Mouse (Mus musculus) MEL (cell line): Measurements from ENCODE around the gene Lbr. TPM values are rescaled to one million over a fixed set of nuclear protein-coding genes. Genes with fewer than 3 reads are reported as not detected.
A peak's percentile ranks its signal among the peaks of the same experiment; 100 is the strongest.

ENCODE experiments used
- DNase-seq: peaks from one replicate; pipeline ENCODE4 v3.0.0; 2011; ENCODE audit warnings: low read depth, low spot score
- H3K27ac ChIP-seq: 2 replicates; pipeline ENCODE4 v1.5.1; 2012; ENCODE audit warnings: low read depth, mild to moderate bottlenecking, control low read depth, low read length, moderate library complexity; ENCODE audit not compliant: control insufficient read depth
- H3K27me3 ChIP-seq, 2 experiments: fragments of 150-350 bp in 1 of 2; sonication (generic) in 1 of 2; 2 replicates each; pipeline ENCODE4 v1.6.1; 2012; ENCODE audit warnings: low read length in 2 of 2, mild to moderate bottlenecking in 2 of 2, improper control_type of control experiment in 1 of 2, moderate library complexity in 1 of 2; ENCODE audit not compliant: insufficient read depth in 2 of 2, control insufficient read depth in 1 of 2
- H3K36me3 ChIP-seq, 2 experiments: 2 replicates each; pipeline ENCODE4 v1.6.1; 2012 to 2014; ENCODE audit warnings: low read length in 2 of 2, improper control_type of control experiment in 1 of 2, inconsistent platforms in 1 of 2, mild to moderate bottlenecking in 1 of 2; ENCODE audit not compliant: insufficient read depth in 2 of 2, control insufficient read depth in 1 of 2
- H3K4me1 ChIP-seq, 2 experiments: fragments of 150-350 bp in 1 of 2; sonication (generic) in 1 of 2; 2 replicates each; pipeline ENCODE4 v1.6.1; 2012; ENCODE audit warnings: low read length in 2 of 2, improper control_type of control experiment in 1 of 2, mild to moderate bottlenecking in 1 of 2; ENCODE audit not compliant: insufficient read depth in 2 of 2, control insufficient read depth in 1 of 2
- H3K4me3 ChIP-seq, 2 experiments: fragments of 150-350 bp in 1 of 2; sonication (generic) in 1 of 2; 2 replicates each; pipeline ENCODE4 v1.5.1; 2012; ENCODE audit warnings: low read depth in 2 of 2, low read length in 2 of 2, mild to moderate bottlenecking in 2 of 2, moderate library complexity in 2 of 2, control low read depth in 1 of 2, improper control_type of control experiment in 1 of 2; ENCODE audit not compliant: control insufficient read depth in 1 of 2, insufficient read depth in 1 of 2
- H3K79me2 ChIP-seq: 2 replicates; pipeline ENCODE4 v1.6.1; 2012; ENCODE audit warnings: mild to moderate bottlenecking, low read length, moderate library complexity; ENCODE audit not compliant: control insufficient read depth, poor library complexity, insufficient read depth
- H3K9ac ChIP-seq: 2 replicates; pipeline ENCODE4 v1.6.1; 2012; ENCODE audit warnings: low read depth, mild to moderate bottlenecking, control low read depth, low read length, moderate library complexity; ENCODE audit not compliant: control insufficient read depth, poor library complexity, severe bottlenecking
- H3K9me3 ChIP-seq: fragments of 150-350 bp; sonication (generic); replicated peaks from 2 replicates; pipeline ENCODE4 v1.6.1; 2012; ENCODE audit warnings: mild to moderate bottlenecking, low read length, improper control_type of control experiment, moderate library complexity; ENCODE audit not compliant: insufficient read depth
- CHD1 ChIP-seq: IDR thresholded peaks from 2 replicates; pipeline ENCODE4 v1.6.1; 2012; ENCODE audit warnings: low read depth, mild to moderate bottlenecking, inconsistent platforms, low read length, improper control_type of control experiment
- E2F4 ChIP-seq: IDR thresholded peaks from 2 replicates; pipeline ENCODE4 v1.6.1; 2011; ENCODE audit warnings: low read depth, low read length, improper control_type of control experiment, borderline replicate concordance
- MAX ChIP-seq: IDR thresholded peaks from 2 replicates; pipeline ENCODE4 v1.6.1; 2011; ENCODE audit warnings: low read length, improper control_type of control experiment
- MAZ ChIP-seq: IDR thresholded peaks from 2 replicates; pipeline ENCODE4 v1.6.1; 2012; ENCODE audit warnings: low read depth, mild to moderate bottlenecking, inconsistent platforms, low read length, improper control_type of control experiment
- MEF2A ChIP-seq: IDR thresholded peaks from 2 replicates; pipeline ENCODE4 v1.6.1; 2014; ENCODE audit warnings: low read depth, mild to moderate bottlenecking, inconsistent platforms, low read length, improper control_type of control experiment; ENCODE audit not compliant: poor library complexity, insufficient replicate concordance, severe bottlenecking; ENCODE audit errors: extremely low read depth
- MXI1 ChIP-seq: IDR thresholded peaks from 2 replicates; pipeline ENCODE4 v1.6.1; 2011; ENCODE audit warnings: mild to moderate bottlenecking, low read depth, low read length, improper control_type of control experiment
- MYB ChIP-seq: IDR thresholded peaks from 2 replicates; pipeline ENCODE4 v1.6.1; 2011; ENCODE audit warnings: mild to moderate bottlenecking, low read depth, low read length, improper control_type of control experiment
- MYC ChIP-seq: IDR thresholded peaks from 2 replicates; pipeline ENCODE4 v1.6.1; 2011; ENCODE audit warnings: low read depth, mild to moderate bottlenecking, low read length, improper control_type of control experiment, moderate library complexity
- NELFE ChIP-seq: IDR thresholded peaks from 2 replicates; pipeline ENCODE4 v1.6.1; 2011; ENCODE audit warnings: low read depth, low read length, improper control_type of control experiment
- NRF1 ChIP-seq: IDR thresholded peaks from 2 replicates; pipeline ENCODE4 v1.6.1; 2014; ENCODE audit warnings: low read depth, mild to moderate bottlenecking, inconsistent platforms, low read length, improper control_type of control experiment, moderate library complexity; ENCODE audit not compliant: poor library complexity, insufficient read depth, severe bottlenecking
- POLR2AphosphoS2 ChIP-seq: IDR thresholded peaks from 2 replicates; pipeline ENCODE4 v1.6.1; 2011; ENCODE audit warnings: low read length, improper control_type of control experiment
- POLR2AphosphoS5 ChIP-seq: IDR thresholded peaks from 2 replicates; pipeline ENCODE4 v1.6.1; 2012; ENCODE audit warnings: low read depth, borderline replicate concordance, mild to moderate bottlenecking, inconsistent platforms, low read length, moderate library complexity, mixed read lengths
- RAD21 ChIP-seq: IDR thresholded peaks from 2 replicates; pipeline ENCODE4 v1.6.1; 2011; ENCODE audit warnings: mild to moderate bottlenecking, low read depth, low read length, improper control_type of control experiment
- SIN3A ChIP-seq: IDR thresholded peaks from 2 replicates; pipeline ENCODE4 v1.6.1; 2012; ENCODE audit warnings: low read length, improper control_type of control experiment, inconsistent platforms
- TAL1 ChIP-seq: IDR thresholded peaks from 2 replicates; pipeline ENCODE4 v1.6.1; 2012; ENCODE audit warnings: mild to moderate bottlenecking, inconsistent platforms, low read length, moderate library complexity, mixed read lengths
- TBP ChIP-seq: IDR thresholded peaks from 2 replicates; pipeline ENCODE4 v1.8.0; 2011; ENCODE audit warnings: low read depth, low read length, improper control_type of control experiment
- UBTF ChIP-seq: IDR thresholded peaks from 2 replicates; pipeline ENCODE4 v1.6.1; 2012; ENCODE audit warnings: low read depth, mild to moderate bottlenecking, inconsistent platforms, low read length, improper control_type of control experiment, moderate library complexity, borderline replicate concordance; ENCODE audit not compliant: insufficient read depth
- USF1 ChIP-seq: IDR thresholded peaks from 2 replicates; pipeline ENCODE4 v1.6.1; 2014; ENCODE audit warnings: low read depth, mild to moderate bottlenecking, inconsistent platforms, low read length, improper control_type of control experiment, moderate library complexity
- USF2 ChIP-seq, 2 experiments: IDR thresholded peaks; 2 replicates each; pipeline ENCODE4 v1.6.1; 2011 to 2012; ENCODE audit warnings: improper control_type of control experiment in 2 of 2, low read length in 2 of 2, borderline replicate concordance in 1 of 2, inconsistent platforms in 1 of 2, low read depth in 1 of 2, mild to moderate bottlenecking in 1 of 2; ENCODE audit not compliant: insufficient read depth in 1 of 2
- ZC3H11A ChIP-seq: IDR thresholded peaks from 2 replicates; pipeline ENCODE4 v1.6.1; 2012; ENCODE audit warnings: low read depth, mild to moderate bottlenecking, inconsistent platforms, low read length, improper control_type of control experiment
- ZMIZ1 ChIP-seq: IDR thresholded peaks from 2 replicates; pipeline ENCODE4 v1.6.1; 2012; ENCODE audit warnings: low read depth, mild to moderate bottlenecking, inconsistent platforms, low read length, improper control_type of control experiment, moderate library complexity
- polyA plus RNA-seq, 2 experiments: library from polyadenylated mRNA; stranded (reverse) in 1 of 2; unstranded in 1 of 2; fragments of >175 nt in 1 of 2; fragments of >200 nt in 1 of 2; gene quantifications; 2 replicates each; pipeline versions ENCODE4 v1.2.1 to v1.2.4; 2012; ENCODE audit warnings: low replicate concordance in 2 of 2, low read depth in 1 of 2; ENCODE audit not compliant: insufficient read length in 2 of 2, insufficient read depth in 1 of 2, missing spikeins in 1 of 2
- total RNA-seq: library from RNA; depleted of rRNA; stranded (reverse); fragments of 300-350 nt; gene quantifications from 2 replicates; pipeline ENCODE4 v1.2.3, GENCODE M21; 2012

Gene Lbr
- total and polyA plus RNA-seq, 3 experiments, result 106 to 120 TPM; not detected in 1

GRCm38 (mm10) chr1:181845767-181846166 lies 2.9 kb upstream of the Lbr start:
- peaks cover 0 to 4% of the 10 kb centered on the region in 2 experiments; a peak in 2 of 4 replicates for H3K36me3 ChIP-seq
- peaks cover 5 to 6% of the 10 kb centered on the region in 2 experiments; a peak in 2 of 4 replicates for H3K4me1 ChIP-seq
- no peaks in the 10 kb centered on the region for H3K9me3 ChIP-seq
- no peak overlapping the region for H3K9ac ChIP-seq
- TF ChIP-seq POLR2AphosphoS5 (no peak), RAD21 (no peak), USF1 (no peak), ZMIZ1 (no peak), ZC3H11A (no peak), UBTF (no peak), NRF1 (no peak), NELFE (no peak), TBP (no peak)
- TF ChIP-seq, all 39 proteins: peak for 0
- DNase-seq, result no peak
- no peak overlapping the region for H3K4me3 ChIP-seq
- no peaks in the 10 kb centered on the region; a peak in 1 of 4 replicates for H3K27me3 ChIP-seq
- H3K27ac ChIP-seq, result no peak overlapping the region
- peaks cover 14% of the 10 kb centered on the region for H3K79me2 ChIP-seq

DNA sequence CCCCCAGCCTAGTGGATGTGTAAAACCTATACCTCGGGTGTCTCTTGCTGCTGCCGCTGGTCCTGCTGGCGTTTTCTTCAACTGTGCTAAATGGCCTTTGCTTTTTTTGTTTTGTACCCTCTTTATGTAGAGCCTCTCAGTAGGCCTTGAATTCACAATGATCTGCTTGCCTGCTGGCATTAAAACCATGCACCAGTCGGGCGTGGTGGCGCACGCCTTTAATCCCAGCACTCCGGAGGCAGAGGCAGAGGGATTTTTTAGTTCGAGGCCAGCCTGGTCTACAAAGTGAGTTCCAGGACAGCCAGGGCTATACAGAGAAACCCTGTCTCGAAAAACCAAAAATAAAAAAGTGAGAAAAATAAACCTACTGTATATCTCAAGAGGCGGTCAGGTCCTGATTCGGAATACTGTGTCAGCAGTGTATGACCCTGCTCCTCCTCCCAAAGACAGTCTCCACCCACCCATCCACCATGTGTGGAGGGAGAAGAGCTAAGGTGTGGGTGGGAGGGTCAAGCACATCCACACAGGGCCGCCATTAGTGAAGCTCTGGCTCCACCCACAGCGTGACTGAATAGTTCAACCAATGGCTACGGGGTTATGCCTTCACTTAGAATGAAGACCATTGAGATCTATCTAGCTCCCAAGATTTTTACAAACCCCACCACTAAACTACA lies 2.2 kb upstream of the Lbr start:
- TF ChIP-seq MEF2A, result no peak
- TF ChIP-seq MAX, result no peak
- TF ChIP-seq, all 39 proteins: peak for 0
- Histone ChIP-seq H3K9ac (no peak overlapping the region), H3K27me3 (no peaks in the 10 kb centered on the region; a peak in 1 of 4 replicates), H3K79me2 (peaks cover 20% of the 10 kb centered on the region), H3K4me3 (no peak overlapping the region), H3K27ac (no peak overlapping the region), H3K4me1 (peaks cover 9% of the 10 kb centered on the region in 2 experiments), H3K9me3 (no peaks in the 10 kb centered on the region), H3K36me3 (peaks cover 0 to 9% of the 10 kb centered on the region in 2 experiments; a peak in 2 of 4 replicates)
- DNase-seq, result no peak

DNA sequence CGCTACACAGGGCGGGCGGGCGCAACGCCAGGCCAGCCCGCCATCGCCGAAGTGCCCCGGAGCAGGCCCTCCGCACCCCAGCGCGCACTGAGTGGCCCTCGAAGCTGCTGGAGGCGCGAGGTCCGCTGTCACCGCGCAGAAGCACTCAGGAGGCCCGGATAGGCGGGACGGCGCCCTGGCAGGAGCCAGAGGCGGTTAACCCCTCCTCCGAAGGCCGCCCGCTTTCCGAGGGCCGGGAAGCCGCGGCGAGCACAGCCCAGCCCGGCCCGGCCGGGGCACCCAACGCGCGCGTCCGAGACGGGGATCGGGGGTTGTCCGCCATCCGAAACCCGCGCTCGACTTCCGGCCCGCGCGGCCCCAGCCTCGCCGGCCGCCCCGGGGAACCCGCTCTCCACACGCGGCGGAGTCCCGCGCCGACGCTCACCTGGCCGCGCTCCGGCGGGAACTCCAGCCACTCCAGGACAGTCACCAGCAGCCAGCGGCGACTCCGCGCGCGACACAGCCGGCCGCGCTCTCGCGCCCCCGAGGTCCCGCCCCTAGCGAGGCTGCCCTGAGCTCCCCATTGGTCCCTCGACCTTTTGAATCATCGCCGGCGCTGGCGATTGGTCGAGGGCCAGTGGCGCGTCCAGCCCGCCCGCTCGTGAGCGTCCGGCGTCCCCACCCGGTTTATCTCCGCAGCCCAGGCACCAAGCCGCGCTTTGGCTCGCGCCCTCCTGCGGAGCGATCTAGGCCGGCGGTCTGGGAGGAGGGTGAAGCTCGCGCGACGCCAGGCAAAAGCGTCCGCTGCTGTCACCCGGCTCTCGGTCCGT lies 778 bp downstream of the Lbr start:
- peaks cover 14 to 20% of the 10 kb centered on the region in 2 experiments for H3K4me1 ChIP-seq
- H3K36me3 ChIP-seq, result peaks cover 8 to 23% of the 10 kb centered on the region in 2 experiments
- no peaks in the 10 kb centered on the region for H3K27me3 ChIP-seq
- peak overlapping the region; percentile 92 for H3K9ac ChIP-seq
- H3K79me2 ChIP-seq, result peaks cover 38% of the 10 kb centered on the region
- no peaks in the 10 kb centered on the region for H3K9me3 ChIP-seq
- peak overlapping the region; percentile 75 for H3K27ac ChIP-seq
- peak overlapping the region; percentile 83 to 90 for H3K4me3 ChIP-seq
- peak; percentile 97 for DNase-seq
- peak; percentile 59; the same call in 1 of the 2 replicates for TF ChIP-seq MAZ
- TF ChIP-seq SIN3A, result peak; percentile 52
- 0 out of 2 replicates have a peak, but pooled peaks have one; percentile 34 for TF ChIP-seq MYC
- peak; percentile 28 for TF ChIP-seq MXI1
- TF ChIP-seq TAL1, result peak; percentile 87
- TF ChIP-seq NELFE, result peak; percentile 89
- TF ChIP-seq MYB, result no peak
- peak; percentile 53 for TF ChIP-seq MAX
- TF ChIP-seq TBP, result 0 out of 2 replicates have a peak, but pooled peaks have one; percentile 33
- no peak for TF ChIP-seq CHD1
- TF ChIP-seq E2F4, result peak; percentile 46; the same call in 1 of the 2 replicates
- TF ChIP-seq ZMIZ1, result peak; percentile 88
- peak; percentile 80 for TF ChIP-seq POLR2AphosphoS2
- no peak for TF ChIP-seq USF2 (IDR thresholded peaks at IDR 0.05; ENCODE audit: borderline replicate concordance in 1 of 2, insufficient read depth in 1 of 2, low read depth in 1 of 2, low read length in 2 of 2)
- TF ChIP-seq POLR2AphosphoS5, result no peak
